Mouse (Mus musculus) lung, embryonic 16.5 days (tissue): Measurements from ENCODE around the gene Zmynd8. TPM values are rescaled to one million over a fixed set of nuclear protein-coding genes. Genes with fewer than 3 reads are reported as not detected.

Source experiments
- ATAC-seq: fragments of 200-750 bp; cut with Nextera tagmentation; 2 replicates; pipeline ENCODE4 v1.8.0; 2017; ENCODE audit warnings: low read depth, mild to moderate bottlenecking, moderate library complexity
- H3K27ac ChIP-seq: fragments of 300-500 bp; sonication (generic); 2 replicates; pipeline ENCODE4 v1.5.1; 2014; ENCODE audit warnings: mild to moderate bottlenecking, control low read depth, low read length
- H3K27me3 ChIP-seq: fragments of 300-500 bp; sonication (generic); 2 replicates; pipeline ENCODE4 v1.6.1; 2014; ENCODE audit warnings: low read depth, low read length, mixed read lengths; ENCODE audit not compliant: control insufficient read depth, insufficient read depth
- H3K36me3 ChIP-seq: fragments of 300-500 bp; sonication (generic); 2 replicates; pipeline ENCODE4 v1.6.1; 2014; ENCODE audit warnings: low read length; ENCODE audit not compliant: control insufficient read depth, insufficient read depth
- H3K4me1 ChIP-seq: fragments of 300-500 bp; sonication (generic); replicated peaks from 2 replicates; pipeline ENCODE4 v1.6.1; 2014; ENCODE audit warnings: low read length, mixed read lengths; ENCODE audit not compliant: control insufficient read depth, insufficient read depth
- H3K4me2 ChIP-seq: fragments of 300-500 bp; sonication (generic); 2 replicates; pipeline ENCODE4 v1.6.1; 2014; ENCODE audit warnings: low read depth, low read length, control low read depth
- H3K4me3 ChIP-seq: fragments of 300-500 bp; sonication (generic); 2 replicates; pipeline ENCODE4 v1.5.1; 2014; ENCODE audit warnings: mild to moderate bottlenecking, low read length, control low read depth
- H3K9ac ChIP-seq: fragments of 300-500 bp; sonication (generic); 2 replicates; pipeline ENCODE4 v1.6.1; 2014; ENCODE audit warnings: low read length, control low read depth
- H3K9me3 ChIP-seq: fragments of 300-500 bp; sonication (generic); 2 replicates; pipeline ENCODE4 v1.6.1; 2016; ENCODE audit warnings: low read length; ENCODE audit not compliant: control insufficient read depth
- WGBS: fragments of 180-500 bp; shearing (Covaris S2); extraction: QIAGEN DNeasy Blood & Tissue Kit; methylation state at CpG from one replicate; pipeline ENCODE4 v1.1.7; 2014; 5-methylcytosine and 5-hydroxymethylcytosine counted together
- polyA plus RNA-seq: library from polyadenylated mRNA; unstranded; fragments of >200 nt; fragmentation: Nextera tagmentation; extraction: Ambion mirVana; gene quantifications from 2 replicates; pipeline ENCODE4 v1.2.1, GENCODE M21; 2015

Zmynd8 gene
- polyA plus RNA-seq, 1 experiment from 2014 or later, result 48.7 TPM

GRCm38 (mm10) chr2:165857841-165858426, 40.9 kb downstream of the Zmynd8 start:
- no peaks in the 10 kb centered on the region for H3K27me3 ChIP-seq
- peak; percentile 37 for ATAC-seq
- peaks cover 63% of the 10 kb centered on the region for H3K4me1 ChIP-seq
- peaks cover 4% of the 10 kb centered on the region; the same call in 1 of the 2 replicates for H3K36me3 ChIP-seq
- peak overlapping the region; percentile 48 for H3K4me2 ChIP-seq
- H3K27ac ChIP-seq, result peak overlapping the region; percentile 98
- WGBS, result 4% methylated on average over 22 of the region's 22 CpGs
- peak overlapping the region; percentile 29 for H3K4me3 ChIP-seq
- peak overlapping the region; percentile 66 for H3K9ac ChIP-seq
- H3K9me3 ChIP-seq, result no peaks in the 10 kb centered on the region

GRCm38 (mm10) chr2:165857395-165857831, 41.4 kb downstream of the Zmynd8 start:
- Histone ChIP-seq H3K9me3 (no peaks in the 10 kb centered on the region), H3K36me3 (peaks cover 4% of the 10 kb centered on the region; the same call in 1 of the 2 replicates), H3K9ac (peak overlapping the region; percentile 66), H3K27ac (peak overlapping the region; percentile 98), H3K27me3 (no peaks in the 10 kb centered on the region), H3K4me2 (peak overlapping the region; percentile 48), H3K4me1 (peaks cover 67% of the 10 kb centered on the region), H3K4me3 (peak overlapping the region; percentile 29)
- peak; percentile 65 for ATAC-seq
- WGBS, result 20% methylated on average over 4 of the region's 4 CpGs

GRCm38 (mm10) chr2:165856611-165857200, 42.1 kb downstream of the Zmynd8 start:
- H3K27ac ChIP-seq, result peak overlapping the region; percentile 98
- no peaks in the 10 kb centered on the region for H3K9me3 ChIP-seq
- H3K4me2 ChIP-seq, result no peak overlapping the region
- ATAC-seq, result no peak
- 57% methylated on average over 7 of the region's 7 CpGs for WGBS
- no peaks in the 10 kb centered on the region for H3K27me3 ChIP-seq
- H3K4me1 ChIP-seq, result peaks cover 74% of the 10 kb centered on the region
- H3K4me3 ChIP-seq, result no peak overlapping the region
- H3K36me3 ChIP-seq, result peaks cover under 1% of the 10 kb centered on the region; the same call in 1 of the 2 replicates
- H3K9ac ChIP-seq, result peak overlapping the region; percentile 66; the same call in 1 of the 2 replicates

- peaks cover 78% of the 10 kb centered on the region for H3K4me1 ChIP-seq
- H3K4me3 ChIP-seq, result no peak overlapping the region
- H3K36me3 ChIP-seq, result 0 out of 2 replicates have a peak, but pooled peaks cover 2% of the 10 kb centered on the region
- peak overlapping the region; percentile 98 for H3K27ac ChIP-seq
- no peak overlapping the region for H3K4me2 ChIP-seq
- peak; percentile 34; the same call in 1 of the 2 replicates for ATAC-seq
- no peaks in the 10 kb centered on the region for H3K27me3 ChIP-seq
- WGBS, result 50% methylated on average over 6 of the region's 6 CpGs
- H3K9me3 ChIP-seq, result no peaks in the 10 kb centered on the region
- H3K9ac ChIP-seq, result 0 out of 2 replicates have a peak overlapping the region, but pooled peaks have one; percentile 17
These were observed 43.0 kb downstream of the Zmynd8 start for GRCm38 (mm10) chr2:165855641-165856301.

GRCm38 (mm10) chr2:165854207-165854968, 44.4 kb downstream of the Zmynd8 start:
- H3K4me3 ChIP-seq, result no peak overlapping the region
- no peaks in the 10 kb centered on the region for H3K27me3 ChIP-seq
- peaks cover 71% of the 10 kb centered on the region for H3K4me1 ChIP-seq
- peaks cover 6% of the 10 kb centered on the region; the same call in 1 of the 2 replicates for H3K36me3 ChIP-seq
- H3K9ac ChIP-seq, result no peak overlapping the region
- H3K9me3 ChIP-seq, result no peaks in the 10 kb centered on the region
- no peak for ATAC-seq
- no peak overlapping the region for H3K4me2 ChIP-seq
- WGBS, result 51% methylated on average over 16 of the region's 16 CpGs
- no peak overlapping the region for H3K27ac ChIP-seq

GRCm38 (mm10) chr2:165852896-165853633, 45.8 kb downstream of the Zmynd8 start:
- WGBS, result 76% methylated on average over 9 of the region's 9 CpGs

GRCm38 (mm10) chr2:165852453-165852852, 46.4 kb downstream of the Zmynd8 start:
- Histone ChIP-seq H3K4me2 (no peak overlapping the region), H3K9me3 (no peaks in the 10 kb centered on the region), H3K27me3 (no peaks in the 10 kb centered on the region), H3K9ac (no peak overlapping the region), H3K4me3 (no peak overlapping the region), H3K4me1 (peaks cover 55% of the 10 kb centered on the region), H3K27ac (no peak overlapping the region), H3K36me3 (peaks cover 9% of the 10 kb centered on the region; the same call in 1 of the 2 replicates)
- WGBS, result 72% methylated on average over 11 of the region's 11 CpGs
- ATAC-seq, result no peak

More at GRCm38 (mm10) chr2:165852896-165853633, 45.8 kb downstream of the Zmynd8 start:
- no peak overlapping the region for H3K27ac ChIP-seq
- H3K4me3 ChIP-seq, result no peak overlapping the region
- H3K36me3 ChIP-seq, result peaks cover 6% of the 10 kb centered on the region; the same call in 1 of the 2 replicates
- no peak overlapping the region for H3K4me2 ChIP-seq
- H3K9ac ChIP-seq, result no peak overlapping the region
- H3K27me3 ChIP-seq, result no peaks in the 10 kb centered on the region
- H3K4me1 ChIP-seq, result peaks cover 61% of the 10 kb centered on the region
- H3K9me3 ChIP-seq, result no peaks in the 10 kb centered on the region
- no peak for ATAC-seq

- no peak overlapping the region for H3K4me2 ChIP-seq
- peaks cover 9% of the 10 kb centered on the region; the same call in 1 of the 2 replicates for H3K36me3 ChIP-seq
- no peak overlapping the region for H3K27ac ChIP-seq
- 71% methylated on average over 13 of the region's 13 CpGs for WGBS
- no peak overlapping the region for H3K9ac ChIP-seq
- ATAC-seq, result no peak
- no peak overlapping the region for H3K4me3 ChIP-seq
- no peaks in the 10 kb centered on the region for H3K27me3 ChIP-seq
- peaks cover 49% of the 10 kb centered on the region for H3K4me1 ChIP-seq
- no peaks in the 10 kb centered on the region for H3K9me3 ChIP-seq
These were observed 46.9 kb downstream of the Zmynd8 start for GRCm38 (mm10) chr2:165851811-165852415.
